Mouse (Mus musculus) gastrocnemius, postnatal 14 days (tissue): ENCODE measurements around the gene Nmnat2. TPM values are rescaled to one million over a fixed set of nuclear protein-coding genes. Genes with fewer than 3 reads are reported as not detected.
A peak's percentile ranks its signal among the peaks of the same experiment; 100 is the strongest.

ENCODE experiments used
- DNase-seq: peaks from one replicate; pipeline ENCODE4 v3.0.0; 2021; ENCODE audit warnings: mixed read lengths
- intact Hi-C: fragments of 180-260 bp; cut with DNase I; formaldehyde crosslinking; loops from one replicate; pipeline ENCODE4 v1.15.1; 2025; ENCODE audit warnings: low total_unique reads
- total RNA-seq, 2 experiments: library from RNA; stranded (reverse); gene quantifications; 2 replicates each; pipeline ENCODE4 v1.2.3; 2021

Nmnat2 gene
- total RNA-seq, 2 experiments from 2014 or later: 0.51 to 1.1 TPM

DNA sequence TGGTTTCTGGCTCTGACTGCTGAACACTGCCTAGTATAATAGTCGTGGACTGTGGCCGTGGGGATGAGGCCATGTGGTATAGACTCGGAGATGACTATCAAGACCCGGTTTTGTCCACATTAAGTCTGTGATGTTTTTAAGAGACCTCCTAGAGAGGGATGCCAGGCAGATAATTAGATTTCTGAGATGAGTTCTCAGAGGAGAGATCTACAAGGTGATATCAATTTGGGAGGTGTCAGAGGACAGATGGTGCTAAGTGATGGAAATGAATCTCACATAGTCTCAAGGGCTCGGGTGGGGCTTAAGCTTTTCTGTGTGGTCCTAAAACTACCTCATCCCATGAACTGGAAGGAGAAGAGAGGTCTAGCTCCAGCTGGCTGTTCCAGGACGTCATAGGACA is 88.5 kb downstream of the Nmnat2 start:
- DNase-seq: no peak
- intact Hi-C loops: no loop called here

DNA sequence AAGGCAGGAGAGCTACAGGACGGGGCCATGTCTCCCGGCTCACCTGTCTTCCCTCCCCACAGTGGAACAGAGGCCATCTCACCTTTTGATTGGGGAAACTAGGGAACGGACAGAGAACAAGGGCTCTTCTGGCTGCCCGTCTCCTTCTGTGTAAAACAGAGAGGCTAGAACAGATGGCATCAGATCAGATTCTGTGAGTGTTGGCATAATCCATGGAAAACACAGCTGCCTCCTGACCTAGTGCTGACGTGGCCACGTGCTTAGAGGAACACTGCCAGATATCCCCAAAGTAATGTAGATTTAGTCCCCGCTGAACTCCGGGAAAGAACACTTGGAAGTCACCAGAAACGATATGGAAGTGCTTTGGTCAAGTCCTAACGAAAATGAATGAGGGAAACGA is 90.6 kb downstream of the Nmnat2 start:
- DNase-seq: no peak

DNA sequence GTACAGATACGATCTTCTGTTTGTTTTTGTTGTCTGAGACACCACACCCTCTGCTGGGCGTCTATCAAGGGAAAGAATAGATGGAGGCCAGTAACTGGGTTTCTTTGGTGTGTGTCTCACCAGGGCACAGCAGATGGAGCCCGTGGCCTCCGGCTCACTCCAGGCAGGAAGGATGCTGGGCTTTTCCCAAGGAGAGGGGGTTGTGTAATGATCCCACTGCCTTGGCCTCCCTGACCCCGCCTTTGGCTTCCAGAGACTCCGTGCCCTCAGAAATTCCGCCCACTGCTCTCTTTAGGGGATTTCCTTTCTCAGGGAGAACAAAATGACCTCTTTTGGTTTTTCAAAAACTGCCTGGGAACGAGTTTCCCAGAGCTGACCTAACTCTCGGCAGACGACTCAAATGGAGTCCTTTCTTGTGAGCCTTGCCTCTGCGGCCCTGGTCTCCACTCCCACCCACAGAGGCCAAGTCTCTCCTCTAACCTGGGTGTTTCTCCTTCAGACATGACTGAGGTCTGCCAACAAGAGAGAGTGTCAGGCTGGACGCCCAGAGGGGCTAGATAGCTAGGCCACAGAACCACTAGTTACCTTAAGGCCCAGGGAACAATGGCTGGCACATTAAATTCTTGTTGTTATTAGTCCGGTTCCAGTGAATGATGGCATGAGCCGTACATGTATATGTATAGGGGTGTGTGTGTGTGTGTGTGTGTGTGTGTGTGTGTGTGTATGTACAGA is 93.5 kb downstream of the Nmnat2 start:
- peak; percentile 79 for DNase-seq
- intact Hi-C loops: no loop called here

More for the DNA sequence above, 90.6 kb downstream of the Nmnat2 start:
- intact Hi-C loops: no loop called here

DNA sequence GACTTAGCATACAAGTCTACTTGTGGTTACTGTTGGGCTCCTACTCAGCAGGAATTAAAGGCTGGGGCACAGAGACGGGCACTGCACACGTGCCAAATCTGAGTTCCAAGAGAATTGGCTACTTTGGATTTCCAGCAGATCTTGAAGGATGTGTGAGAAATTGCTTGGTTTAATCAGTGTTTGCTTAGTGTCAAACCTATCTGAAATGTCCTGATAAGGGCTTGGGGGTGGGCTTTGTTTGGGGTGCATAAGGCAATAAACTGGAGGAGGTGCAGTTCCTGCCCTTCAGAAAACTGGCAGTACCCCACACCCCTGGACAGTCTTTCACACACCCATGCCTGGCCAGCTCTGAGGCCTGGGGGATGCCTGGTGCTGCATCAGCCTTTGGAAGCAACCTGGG is 94.7 kb downstream of the Nmnat2 start:
- intact Hi-C loops: no loop called here
- no peak for DNase-seq

DNA sequence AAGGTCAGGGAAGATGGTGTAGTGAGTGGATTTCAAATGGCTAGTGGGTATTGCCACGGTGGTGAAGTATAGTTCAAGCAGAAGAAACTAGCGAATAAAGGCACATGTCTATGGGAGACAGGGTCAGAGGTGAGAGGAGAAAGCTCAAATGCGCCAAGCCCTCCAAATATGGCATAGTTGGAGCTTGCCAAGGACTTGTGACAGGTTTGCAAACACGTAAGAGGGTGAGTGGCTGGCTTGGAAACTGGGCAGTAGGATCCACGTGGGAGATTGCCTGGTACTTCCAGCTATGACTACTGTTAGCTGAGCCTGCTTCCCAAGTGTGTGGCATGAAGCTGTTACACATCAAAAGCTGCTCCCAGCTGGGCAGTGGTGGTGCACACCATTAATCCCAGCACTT is 96.7 kb downstream of the Nmnat2 start:
- intact Hi-C loops: no loop called here

DNA sequence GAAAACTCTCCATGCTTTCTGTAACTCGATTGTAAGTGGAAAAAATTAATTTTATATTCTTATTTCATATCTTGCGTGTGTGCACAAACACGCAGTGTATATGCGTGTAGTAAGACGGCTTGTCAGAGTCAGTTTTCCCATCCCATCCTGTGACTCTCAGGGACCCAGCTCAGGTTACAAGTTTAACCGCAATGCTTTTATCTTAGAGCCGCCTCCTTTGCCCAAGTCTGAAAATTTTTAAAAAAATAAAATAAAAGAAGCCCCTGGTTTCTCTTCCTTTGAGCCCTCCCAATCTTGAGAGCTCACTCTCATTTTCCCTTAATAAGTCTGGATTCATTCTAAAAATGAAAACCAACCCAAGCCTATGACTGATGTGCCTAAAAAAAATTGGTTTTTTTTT is 98.8 kb downstream of the Nmnat2 start:
- intact Hi-C loops: no loop called here
- no peak for DNase-seq

More for the DNA sequence above, 96.7 kb downstream of the Nmnat2 start:
- no peak for DNase-seq

DNA sequence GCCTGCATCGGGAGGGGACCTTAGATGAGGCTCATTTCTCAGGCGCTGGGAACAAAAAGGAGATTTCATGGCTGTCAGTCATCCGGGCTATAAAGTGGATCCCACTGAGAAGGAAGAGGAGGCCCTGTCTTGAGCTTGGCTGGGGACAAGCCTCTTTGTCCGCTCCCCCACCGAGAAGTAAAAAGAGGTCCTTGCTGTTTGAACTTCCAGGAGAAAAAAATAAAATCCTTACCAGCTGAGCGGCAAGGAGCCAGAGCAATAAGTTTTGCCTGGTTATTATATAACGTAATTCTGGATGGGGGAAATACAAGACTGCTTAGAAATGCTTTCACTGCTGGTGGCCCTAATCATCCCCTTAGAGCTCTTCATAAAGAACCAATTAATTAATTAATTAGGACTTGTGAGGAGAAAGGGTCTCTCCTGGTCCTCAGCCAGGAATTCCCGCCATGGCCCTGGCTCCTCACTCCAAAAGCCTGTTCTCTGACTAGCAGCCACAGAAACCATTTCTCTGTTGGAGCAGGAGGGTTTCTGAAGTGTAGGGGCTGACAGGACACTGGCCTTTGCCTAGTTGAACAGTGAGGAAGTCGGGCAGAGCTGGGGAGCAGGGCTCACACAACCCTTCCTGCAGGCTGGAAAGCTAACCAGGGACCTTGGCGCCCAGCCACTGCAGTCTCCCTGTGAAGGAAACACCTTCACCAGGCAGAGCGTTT is 99.5 kb downstream of the Nmnat2 start:
- intact Hi-C loops: no loop called here
- no peak for DNase-seq

DNA sequence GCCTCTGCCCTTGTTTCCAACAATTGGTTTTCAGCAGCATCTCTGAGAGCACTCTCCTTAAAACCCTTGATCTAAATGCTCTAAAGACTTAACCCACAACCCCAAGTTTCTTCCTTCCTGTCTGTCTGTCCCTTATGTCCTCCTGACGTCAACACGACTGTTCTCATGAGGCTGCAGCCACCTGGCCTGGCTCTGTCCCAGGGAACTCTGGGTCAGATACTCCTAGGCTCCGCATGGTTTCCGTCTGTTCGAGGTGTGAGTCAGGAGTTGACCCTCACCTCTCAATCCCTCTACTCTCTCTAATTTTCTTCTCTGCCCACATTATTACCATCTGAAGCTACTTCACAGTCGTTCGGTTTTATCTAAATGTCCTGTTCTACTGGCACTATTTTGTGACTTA is 103.5 kb downstream of the Nmnat2 start:
- intact Hi-C loops: no loop called here
- no peak for DNase-seq

DNA sequence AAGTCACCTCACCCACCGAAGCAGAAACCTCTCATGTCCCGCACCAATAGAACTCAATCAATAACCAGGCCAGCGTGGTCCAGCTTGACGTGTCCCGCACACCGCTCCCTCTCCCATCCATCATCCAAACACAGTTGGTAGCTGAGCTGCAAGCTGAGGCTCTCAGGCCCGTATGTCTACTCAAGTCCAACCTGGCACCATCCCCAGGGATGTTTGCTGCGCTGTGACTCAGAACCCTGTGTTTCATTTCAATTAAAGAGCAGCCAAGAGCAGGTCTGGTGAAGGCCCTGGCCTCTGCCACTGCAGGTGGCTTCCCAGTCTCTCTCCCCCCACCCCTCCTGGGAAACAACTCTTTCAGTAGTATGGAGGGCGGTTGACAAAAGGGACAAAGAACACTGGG is 104.8 kb downstream of the Nmnat2 start:
- intact Hi-C loops: no loop called here

DNA sequence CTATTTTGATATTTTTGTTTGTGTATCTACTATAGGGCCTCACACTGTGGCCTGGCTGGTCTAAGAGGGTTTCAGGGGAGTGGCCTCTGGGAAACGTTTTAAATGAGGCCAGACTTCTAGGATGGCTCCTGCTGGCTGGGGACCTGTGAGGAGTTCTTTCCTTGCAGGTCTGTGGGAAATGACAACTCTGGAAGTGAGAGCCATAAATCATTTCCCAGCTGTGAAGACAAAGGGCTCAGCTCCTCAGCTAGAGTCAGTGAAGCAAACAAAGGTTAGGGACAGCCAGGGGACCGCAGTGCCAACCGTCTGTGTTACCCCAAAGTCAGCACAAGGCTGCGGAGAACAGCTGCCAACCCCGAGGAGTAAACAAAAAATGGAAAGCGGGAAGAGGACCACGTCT is 107.8 kb downstream of the Nmnat2 start:
- no peak for DNase-seq
- intact Hi-C loops: no loop called here

More for the DNA sequence above, 104.8 kb downstream of the Nmnat2 start:
- no peak for DNase-seq

DNA sequence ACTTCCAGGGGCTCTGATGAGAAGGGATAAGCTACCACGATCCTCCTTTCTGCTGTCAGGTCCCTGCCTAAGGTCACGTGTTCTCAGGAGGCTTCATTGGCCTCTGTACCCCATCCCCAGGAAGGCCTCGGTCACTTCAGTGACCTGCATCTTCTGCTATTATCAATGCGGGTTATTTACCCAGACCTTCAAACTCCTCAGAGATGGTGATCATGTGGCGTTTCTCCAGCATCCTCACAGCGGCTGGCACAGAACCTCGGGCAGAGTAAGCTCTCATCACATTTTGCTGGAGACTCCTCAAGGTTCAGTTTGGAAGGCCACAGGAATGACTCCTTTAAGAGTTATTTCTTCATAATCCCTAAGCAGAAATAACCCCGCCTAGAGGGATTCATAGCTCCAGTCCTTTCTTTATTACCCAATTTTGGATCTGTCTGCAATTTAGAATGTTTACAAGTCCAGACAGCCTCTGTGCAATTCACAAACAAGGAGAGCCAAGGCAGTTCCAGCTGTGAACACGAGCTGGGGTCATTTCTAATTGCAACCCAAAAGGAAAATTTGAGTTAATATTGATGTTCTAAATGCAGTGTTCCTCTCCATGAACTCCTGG is 110.1 kb downstream of the Nmnat2 start:
- no peak for DNase-seq
- intact Hi-C loops: no loop called here

DNA sequence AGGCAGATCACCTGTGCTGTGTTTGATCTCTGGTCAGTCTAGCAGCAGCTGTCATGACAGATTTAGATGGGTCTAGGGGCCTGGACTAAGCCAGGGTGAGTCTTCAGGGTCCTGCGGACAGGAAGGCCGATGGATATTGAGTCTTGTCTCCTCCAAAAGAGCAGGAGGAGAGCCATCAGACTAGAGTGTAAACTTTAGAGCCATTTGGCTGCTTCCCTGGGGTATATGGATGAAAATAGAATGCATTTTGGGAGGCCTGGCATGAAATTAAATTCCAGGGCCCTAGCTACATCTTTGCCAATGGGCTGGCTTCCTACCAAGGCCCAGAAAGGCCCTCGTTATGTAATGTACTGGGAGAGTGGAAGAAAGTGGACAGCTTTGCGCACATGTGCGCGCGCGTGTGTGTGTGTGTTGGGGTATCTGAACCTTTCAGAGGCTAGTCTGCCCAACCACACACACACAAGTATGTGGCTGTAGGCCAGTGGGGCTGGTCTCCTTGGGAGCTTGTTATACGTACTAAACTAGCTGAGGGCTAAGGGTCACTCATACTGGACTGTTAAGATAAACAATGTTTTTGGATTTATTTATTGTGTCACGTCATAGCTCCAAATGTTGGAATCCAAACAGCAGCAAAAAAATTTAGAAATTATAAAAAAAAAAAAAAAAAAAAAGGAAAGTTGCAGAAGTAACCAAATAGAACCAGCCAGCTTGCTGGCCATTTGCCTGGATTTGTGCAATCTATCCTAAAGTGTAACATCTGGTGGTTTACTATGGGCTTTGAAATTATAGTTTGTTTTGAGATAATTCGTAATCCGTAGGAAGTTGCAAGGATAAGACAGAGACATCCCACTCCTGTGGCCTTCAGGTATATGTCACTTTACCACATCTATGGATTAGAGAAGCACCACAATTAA is 110.9 kb downstream of the Nmnat2 start:
- DNase-seq: peak; percentile 57
- intact Hi-C loops: no loop called here

DNA sequence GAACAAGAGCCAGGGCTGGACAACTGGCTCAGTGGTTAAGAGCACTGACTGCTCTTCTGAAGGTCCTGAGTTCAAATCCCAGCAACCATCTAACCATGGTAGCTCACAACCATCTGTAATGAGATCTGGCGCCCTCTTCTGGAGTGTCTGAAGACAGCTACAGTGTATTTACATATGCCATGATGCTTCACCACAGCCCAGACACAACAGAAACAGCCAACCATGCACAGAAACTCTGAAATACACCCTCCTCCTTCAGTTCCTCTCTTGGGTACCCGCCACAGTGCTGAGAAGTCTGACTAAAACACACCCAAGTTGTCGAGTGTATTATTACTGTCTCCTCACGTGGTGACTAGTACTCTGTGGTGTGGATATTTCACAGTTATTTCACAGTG is 111.6 kb downstream of the Nmnat2 start:
- no peak for DNase-seq
- intact Hi-C loops: no loop called here

DNA sequence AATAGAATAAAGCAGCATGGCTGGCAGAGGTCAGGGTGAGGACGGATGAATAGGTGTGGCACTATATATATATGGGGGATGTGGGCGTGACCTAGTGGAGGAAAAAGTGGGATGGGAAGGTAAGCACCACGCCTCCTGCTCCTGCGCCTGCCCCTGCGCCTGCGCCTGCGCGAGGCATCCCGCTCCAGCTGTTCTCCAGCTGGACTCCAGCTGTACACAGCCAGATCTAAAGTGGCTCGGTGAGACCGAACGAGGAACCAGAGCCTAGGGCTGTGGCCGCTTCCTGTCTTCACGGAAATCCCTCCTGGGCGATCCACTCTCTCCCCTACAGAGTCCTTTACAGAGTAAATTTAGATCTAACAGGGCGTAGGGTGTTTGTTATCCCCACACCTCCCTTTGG is 116.8 kb downstream of the Nmnat2 start:
- intact Hi-C loops: no loop called here
- no peak for DNase-seq

DNA sequence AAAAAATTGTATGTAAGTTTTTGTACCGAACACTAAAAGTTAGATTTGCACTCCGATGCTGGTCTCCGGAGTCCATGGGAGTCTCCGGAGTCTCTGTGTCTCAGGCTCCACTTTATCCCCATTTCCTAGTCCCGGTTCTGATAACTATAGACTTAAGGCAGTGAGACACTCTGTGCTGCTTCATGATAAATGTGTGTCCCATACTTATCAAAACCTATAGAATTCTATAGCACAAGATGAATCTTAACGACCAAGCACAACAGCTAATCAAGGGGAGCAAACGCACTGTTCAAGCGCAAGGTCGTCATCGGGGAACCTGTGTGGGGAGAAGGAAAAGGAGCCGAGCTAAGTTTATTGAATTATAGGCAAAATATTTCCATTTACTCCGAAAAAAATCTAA is 117.2 kb downstream of the Nmnat2 start:
- no peak for DNase-seq
- intact Hi-C loops: no loop called here

DNA sequence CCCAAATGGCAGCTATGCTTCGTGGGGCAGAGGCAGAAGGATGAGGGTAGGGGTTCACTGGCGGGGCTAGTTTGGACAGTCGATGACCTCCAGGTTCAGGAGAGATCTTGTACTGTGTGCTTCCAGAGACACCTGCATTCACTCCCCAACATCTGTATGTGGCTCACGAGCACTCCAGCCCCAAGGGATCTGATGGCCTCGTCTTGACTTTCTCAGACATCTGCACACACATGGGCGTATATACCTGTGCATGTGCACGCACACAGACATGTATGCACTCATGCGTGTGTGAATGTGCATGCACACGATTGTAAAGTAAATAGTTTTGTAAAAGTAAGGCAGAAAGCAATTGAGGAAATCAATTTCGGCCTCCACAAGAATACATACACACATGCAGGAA is 117.9 kb downstream of the Nmnat2 start:
- intact Hi-C loops: no loop called here
- DNase-seq: no peak

DNA sequence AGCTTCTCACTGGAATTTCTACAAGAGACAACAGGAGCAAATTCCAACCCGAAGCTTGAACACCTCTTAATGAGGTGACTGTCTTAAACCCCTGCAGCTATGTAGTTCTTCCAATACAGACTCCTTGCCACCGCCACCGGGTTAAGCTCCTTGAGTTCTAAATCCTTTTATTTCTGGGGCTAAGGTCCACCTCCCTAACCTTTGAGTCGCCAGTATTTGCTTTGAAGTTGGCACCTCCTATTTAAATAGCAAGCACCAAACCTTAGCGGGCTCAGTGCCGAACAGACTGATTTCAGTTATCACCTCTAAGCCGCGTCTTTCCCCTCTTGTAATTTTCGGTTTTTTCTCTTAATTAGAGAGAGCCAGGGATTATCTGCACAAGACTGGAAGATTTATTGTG is 118.6 kb downstream of the Nmnat2 start:
- DNase-seq: no peak
- intact Hi-C loops: no loop called here

DNA sequence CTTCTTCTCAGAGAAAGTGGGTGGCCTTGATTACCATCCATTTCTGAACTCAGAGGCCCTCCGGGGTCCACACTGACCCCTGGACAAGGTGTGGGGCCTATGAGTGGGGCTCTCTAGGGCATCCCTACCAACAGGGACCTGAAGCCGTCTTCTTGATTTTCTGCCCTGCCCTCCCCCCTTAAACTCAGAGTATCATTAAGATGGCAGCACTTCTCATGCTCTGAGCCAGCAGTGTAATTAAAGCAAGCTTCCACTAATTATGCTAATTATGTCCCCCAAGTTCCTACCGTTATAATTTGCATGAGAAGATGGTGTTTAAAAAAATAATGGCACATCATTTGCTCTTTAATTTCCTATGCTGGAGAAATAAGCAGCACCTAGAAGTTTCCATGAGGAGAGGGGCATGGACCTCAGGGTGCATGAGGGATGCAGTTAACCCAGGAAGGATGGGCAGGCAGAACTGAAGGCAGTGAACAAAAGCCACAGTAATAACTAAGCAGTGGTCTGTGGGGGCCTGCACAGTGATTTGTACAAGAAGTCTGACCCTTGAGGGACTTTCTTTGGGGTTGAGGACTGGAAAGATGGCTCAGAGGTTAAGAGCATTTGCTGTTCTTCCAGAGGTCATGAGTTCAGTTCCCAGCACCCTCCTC is 120.4 kb downstream of the Nmnat2 start:
- intact Hi-C loops: no loop called here
- DNase-seq: no peak

DNA sequence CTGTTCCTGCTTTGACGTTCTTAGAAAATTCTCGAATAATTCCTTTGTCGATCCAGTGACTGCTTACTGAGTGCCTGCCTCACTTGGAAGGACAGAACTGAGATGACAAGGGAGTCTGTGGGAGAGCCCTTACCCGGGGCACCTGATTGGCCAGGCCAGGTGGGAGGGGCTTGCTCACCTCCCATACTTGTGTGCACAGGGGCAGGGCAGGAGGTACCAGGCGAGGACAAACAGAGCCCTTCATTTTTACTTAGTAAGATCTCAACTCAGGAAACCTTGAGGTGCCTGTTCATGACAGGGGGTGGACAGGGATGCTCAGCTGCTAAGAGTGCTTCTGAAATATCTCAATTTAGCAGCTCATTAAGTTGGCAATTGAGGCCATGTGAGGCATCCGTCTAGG is 121.2 kb downstream of the Nmnat2 start:
- intact Hi-C loops: no loop called here

More for the DNA sequence above, 121.2 kb downstream of the Nmnat2 start:
- no peak for DNase-seq
